Mouse (Mus musculus) embryonic fibroblast, embryonic 13.5 days (primary cell): Measurements from ENCODE around the gene Ptprn2.

ENCODE experiments used
- CTCF ChIP-seq: IDR thresholded peaks from 2 replicates; pipeline ENCODE4 v1.5.1; 2011; ENCODE audit warnings: mild to moderate bottlenecking, control low read depth, low read length, moderate library complexity, borderline replicate concordance; ENCODE audit not compliant: insufficient read depth
- POLR2A ChIP-seq: IDR thresholded peaks from 2 replicates; pipeline ENCODE4 v1.6.1; 2011; ENCODE audit warnings: low read depth, mild to moderate bottlenecking, control low read depth, low read length, moderate library complexity

- TF ChIP-seq CTCF (no peak), POLR2A (no peak)
These were observed 102.0 kb downstream of the Ptprn2 start for GRCm38 (mm10) chr12:116587548-116587947.
